Mouse (Mus musculus): ENCODE data around the gene Proser3. TPM values are rescaled to one million over a fixed set of nuclear protein-coding genes. Genes with fewer than 3 reads are reported as not detected.

Proser3 gene
- total and polyA plus RNA-seq, 2 experiments from 2014 or later = 3.0 to 14.0 TPM

DNA sequence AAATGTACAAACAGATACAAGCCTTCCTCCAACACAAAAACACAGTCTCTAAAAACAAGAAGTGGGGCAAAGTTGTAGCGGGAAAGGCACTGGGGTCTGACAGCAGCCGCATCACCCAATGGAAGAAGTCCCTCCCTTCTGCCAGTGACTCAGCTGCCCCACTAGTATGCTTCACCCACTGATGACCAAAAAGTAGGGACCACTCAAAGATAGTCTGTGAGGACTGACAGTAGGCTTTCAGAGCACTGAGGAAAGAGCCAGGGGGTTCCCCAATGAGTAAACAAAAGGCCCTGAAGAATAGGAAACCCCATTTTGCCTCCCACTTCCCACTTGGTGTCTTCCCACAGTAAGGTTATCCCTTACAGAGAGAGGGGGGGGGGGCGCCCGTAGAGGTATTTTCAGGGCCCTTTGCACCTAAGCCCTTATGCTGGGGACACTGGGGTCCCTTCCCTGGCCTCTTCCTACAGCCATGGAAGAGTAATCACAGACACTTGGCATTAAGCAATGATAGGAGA, 42.5 kb upstream of the Proser3 start:
- no peak for TF ChIP-seq CTCF (IDR thresholded peaks at IDR 0.05; ENCODE audit: low read depth)
- no peaks in the 10 kb centered on the region; the same call in 1 of the 2 replicates for H3K4me1 ChIP-seq (ENCODE audit: insufficient read depth, low read length)
- H3K27ac ChIP-seq = no peak overlapping the region
- DNase-seq (ENCODE audit: low spot score) = no peak
- no peak overlapping the region for H3K9ac ChIP-seq (replicated peaks; ENCODE audit: low read length)
- 75% methylated on average over 3 of the region's 4 CpGs for WGBS
- H3K4me2 ChIP-seq (ENCODE audit: low read depth, low read length) = no peak overlapping the region
- no peak overlapping the region for H3K4me3 ChIP-seq (ENCODE audit: low read length)
- H3K9me3 ChIP-seq (ENCODE audit: low read length) = no peaks in the 10 kb centered on the region
- no peak for ATAC-seq
- H3K36me3 ChIP-seq (ENCODE audit: insufficient read depth, low read length) = no peaks in the 10 kb centered on the region
- no peaks in the 10 kb centered on the region for H3K27me3 ChIP-seq (ENCODE audit: insufficient read depth, low read length)

GRCm38 (mm10) chr7:30593579-30594509, 41.7 kb upstream of the Proser3 start:
- no peak overlapping the region for H3K4me3 ChIP-seq (ENCODE audit: low read length)
- H3K9ac ChIP-seq (replicated peaks; ENCODE audit: low read length) = no peak overlapping the region
- no peaks in the 10 kb centered on the region for H3K9me3 ChIP-seq (ENCODE audit: low read length)
- no peak overlapping the region for H3K27ac ChIP-seq
- no peak overlapping the region for H3K4me2 ChIP-seq (ENCODE audit: low read depth, low read length)
- TF ChIP-seq CTCF (IDR thresholded peaks at IDR 0.05; ENCODE audit: low read depth) = no peak
- H3K27me3 ChIP-seq (ENCODE audit: insufficient read depth, low read length) = no peaks in the 10 kb centered on the region
- no peaks in the 10 kb centered on the region for H3K4me1 ChIP-seq (ENCODE audit: insufficient read depth, low read length)
- WGBS = 63% methylated on average over 10 of the region's 10 CpGs
- no peaks in the 10 kb centered on the region for H3K36me3 ChIP-seq (ENCODE audit: insufficient read depth, low read length)
- ATAC-seq (no peak), DNase-seq (ENCODE audit: low spot score) (peak; percentile 20)

DNA sequence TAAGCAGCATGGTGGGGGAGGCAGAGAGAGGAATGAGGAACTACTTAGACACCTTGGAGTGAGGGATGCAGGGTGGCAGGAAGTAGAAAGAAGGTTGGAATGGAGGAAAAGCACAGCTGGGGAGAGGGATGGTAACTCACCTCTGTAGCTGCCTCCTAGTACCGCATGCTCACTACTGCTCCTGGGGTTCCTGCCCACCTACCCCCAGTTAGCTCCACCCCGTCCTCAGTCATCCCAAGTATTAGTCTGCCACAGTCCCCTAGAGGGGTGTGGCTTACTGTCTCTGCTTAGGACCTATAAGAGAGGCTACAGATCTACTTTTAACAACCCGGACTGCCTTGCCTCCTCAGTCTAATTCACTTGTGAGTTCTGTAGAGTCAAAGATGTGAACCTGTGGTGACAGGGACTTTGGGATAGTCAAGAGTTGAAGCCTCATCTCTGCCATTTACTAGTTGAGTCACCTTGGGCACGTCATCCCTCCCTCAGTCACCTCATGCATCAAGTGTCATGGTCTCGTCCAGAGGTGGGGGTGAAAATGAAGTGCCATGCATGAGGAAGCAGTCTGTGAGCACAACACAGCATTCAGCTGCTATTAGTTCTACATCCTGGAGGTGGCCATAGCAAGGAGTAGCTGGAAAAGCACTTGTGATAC, 40.8 kb upstream of the Proser3 start:
- Histone ChIP-seq H3K27ac (no peak overlapping the region), H3K27me3 (ENCODE audit: insufficient read depth, low read length) (no peaks in the 10 kb centered on the region), H3K9me3 (ENCODE audit: low read length) (no peaks in the 10 kb centered on the region), H3K9ac (replicated peaks; ENCODE audit: low read length) (no peak overlapping the region), H3K4me3 (ENCODE audit: low read length) (no peak overlapping the region), H3K4me2 (ENCODE audit: low read depth, low read length) (no peak overlapping the region), H3K36me3 (ENCODE audit: insufficient read depth, low read length) (no peaks in the 10 kb centered on the region), H3K4me1 (ENCODE audit: insufficient read depth, low read length) (no peaks in the 10 kb centered on the region)
- no peak for ATAC-seq
- whole genome bisulfite sequencing = 64% methylated on average over 5 of the region's 5 CpGs
- TF ChIP-seq CTCF (IDR thresholded peaks at IDR 0.05; ENCODE audit: low read depth) = no peak
- no peak for DNase-seq (ENCODE audit: low spot score)

DNA sequence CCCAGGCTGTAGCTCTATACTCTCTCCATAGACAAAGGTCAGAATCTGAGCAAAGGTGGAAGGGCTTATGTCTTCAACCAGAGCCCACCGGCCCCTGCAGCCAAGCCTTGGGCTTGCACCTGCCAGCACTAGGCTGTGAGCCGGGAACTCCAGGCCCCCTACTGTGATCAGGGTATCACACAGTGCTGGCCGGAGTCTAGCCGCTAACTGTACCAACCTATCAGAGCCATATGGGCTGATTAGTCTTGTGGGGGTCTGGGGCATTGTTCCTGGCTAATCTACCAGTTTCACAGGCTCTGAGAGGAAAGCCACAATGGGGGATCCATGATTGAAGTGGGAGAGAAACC, 39.5 kb upstream of the Proser3 start:
- Histone ChIP-seq H3K27ac (no peak overlapping the region), H3K27me3 (ENCODE audit: insufficient read depth, low read length) (no peaks in the 10 kb centered on the region), H3K4me2 (ENCODE audit: low read depth, low read length) (no peak overlapping the region), H3K9me3 (ENCODE audit: low read length) (no peaks in the 10 kb centered on the region), H3K4me3 (ENCODE audit: low read length) (no peak overlapping the region), H3K36me3 (ENCODE audit: insufficient read depth, low read length) (0 out of 2 replicates have a peak, but pooled peaks cover 2% of the 10 kb centered on the region), H3K4me1 (ENCODE audit: insufficient read depth, low read length) (peaks cover 8% of the 10 kb centered on the region), H3K9ac (replicated peaks; ENCODE audit: low read length) (no peak overlapping the region)
- no peak for TF ChIP-seq CTCF (IDR thresholded peaks at IDR 0.05; ENCODE audit: low read depth)
- ATAC-seq = no peak
- WGBS = 25% methylated on average over 4 of the region's 4 CpGs
- DNase-seq (ENCODE audit: low spot score) = no peak

DNA sequence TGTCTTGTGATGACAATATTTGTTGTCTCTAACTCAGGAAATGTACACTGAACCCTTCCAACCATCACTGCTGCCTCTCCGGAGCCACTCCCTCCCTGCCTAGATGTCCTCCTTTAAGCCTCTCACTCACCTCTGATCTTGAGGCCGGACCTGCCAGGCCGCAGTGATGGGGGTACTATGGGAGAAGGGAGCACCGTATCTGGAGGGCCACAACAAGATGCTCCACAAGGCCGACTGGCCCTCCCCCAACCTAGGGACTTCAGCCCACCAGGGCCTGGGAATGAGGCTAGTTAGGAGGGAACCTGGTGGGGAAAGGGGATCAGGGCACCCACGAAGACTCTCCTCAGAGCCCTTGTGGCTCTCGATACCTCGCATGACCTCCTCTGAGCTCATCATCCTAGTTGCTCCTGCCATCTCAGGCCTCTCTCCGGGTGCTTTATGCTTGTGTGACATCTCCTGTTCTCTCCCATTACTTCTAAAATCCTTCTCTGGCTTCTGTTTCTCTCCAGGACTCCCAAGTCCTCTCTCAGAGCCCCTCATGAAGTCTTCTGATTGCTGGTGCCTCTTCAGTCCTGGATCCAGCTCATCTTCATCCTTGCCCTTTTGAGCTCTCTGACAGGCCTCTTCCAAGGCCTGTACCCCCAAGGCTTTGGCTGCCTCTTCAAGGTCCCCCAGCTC, 39.0 kb upstream of the Proser3 start:
- Histone ChIP-seq H3K27me3 (ENCODE audit: insufficient read depth, low read length) (no peaks in the 10 kb centered on the region), H3K4me2 (ENCODE audit: low read depth, low read length) (no peak overlapping the region), H3K36me3 (ENCODE audit: insufficient read depth, low read length) (0 out of 2 replicates have a peak, but pooled peaks cover 7% of the 10 kb centered on the region), H3K4me1 (ENCODE audit: insufficient read depth, low read length) (peaks cover 8% of the 10 kb centered on the region), H3K9ac (replicated peaks; ENCODE audit: low read length) (no peak overlapping the region), H3K27ac (no peak overlapping the region), H3K4me3 (ENCODE audit: low read length) (no peak overlapping the region), H3K9me3 (ENCODE audit: low read length) (no peaks in the 10 kb centered on the region)
- whole genome bisulfite sequencing = 85% methylated on average over 9 of the region's 9 CpGs
- no peak for TF ChIP-seq CTCF (IDR thresholded peaks at IDR 0.05; ENCODE audit: low read depth)
- ATAC-seq = no peak
- no peak for DNase-seq (ENCODE audit: low spot score)

- peak overlapping the region; percentile 96 for H3K27ac ChIP-seq
- peak overlapping the region; percentile 95 for H3K4me3 ChIP-seq (ENCODE audit: low read length)
- H3K9me3 ChIP-seq (ENCODE audit: low read length) = no peaks in the 10 kb centered on the region
- peaks cover 8% of the 10 kb centered on the region for H3K4me1 ChIP-seq (ENCODE audit: insufficient read depth, low read length)
- DNase-seq (ENCODE audit: low spot score) (peak; percentile 91), ATAC-seq (peak; percentile 57)
- peak overlapping the region; percentile 99 for H3K9ac ChIP-seq (replicated peaks; ENCODE audit: low read length)
- peak overlapping the region; percentile 93 for H3K4me2 ChIP-seq (ENCODE audit: low read depth, low read length)
- H3K36me3 ChIP-seq (ENCODE audit: insufficient read depth, low read length) = peaks cover 18% of the 10 kb centered on the region
- 30% methylated on average over 40 of the region's 40 CpGs for WGBS
- TF ChIP-seq CTCF (IDR thresholded peaks at IDR 0.05; ENCODE audit: low read depth) = peak; percentile 92
- no peaks in the 10 kb centered on the region for H3K27me3 ChIP-seq (ENCODE audit: insufficient read depth, low read length)
These were observed 37.6 kb upstream of the Proser3 start for GRCm38 (mm10) chr7:30589435-30590301.
